Mouse (Mus musculus): Measurements from ENCODE around the gene Syt17. TPM values are rescaled to one million over a fixed set of nuclear protein-coding genes. Genes with fewer than 3 reads are reported as not detected.

Syt17 gene
- polyA plus RNA-seq, 1 experiment = 13.4 TPM

DNA sequence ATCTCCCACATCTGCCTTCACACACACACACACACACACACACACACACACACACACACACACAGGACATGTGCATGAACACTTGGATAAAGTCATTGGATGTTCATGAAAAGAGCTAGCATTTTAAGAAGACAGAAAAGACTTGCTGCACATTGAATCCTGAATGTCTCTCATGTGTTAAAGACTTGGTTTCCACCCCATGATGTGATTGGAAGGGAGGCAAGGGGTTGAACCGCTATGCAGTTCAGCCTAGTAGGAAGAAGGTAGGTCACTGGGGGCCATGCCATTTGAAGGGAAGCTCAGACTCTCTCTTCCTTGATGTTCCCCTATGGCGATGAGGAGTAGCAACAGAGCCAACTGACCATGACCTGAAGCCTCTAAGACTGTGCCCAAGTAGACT lies 34.0 kb upstream of the Syt17 start:
- TF ChIP-seq POLR2A (IDR thresholded peaks at IDR 0.05; ENCODE audit: borderline replicate concordance, extremely low read depth, insufficient read depth, insufficient read length, poor library complexity, severe bottlenecking) (no peak), CTCF (IDR thresholded peaks at IDR 0.05; ENCODE audit: borderline replicate concordance, extremely low read depth, insufficient read depth, insufficient read length) (no peak)
- no peak for DNase-seq (ENCODE audit: low read depth)

DNA sequence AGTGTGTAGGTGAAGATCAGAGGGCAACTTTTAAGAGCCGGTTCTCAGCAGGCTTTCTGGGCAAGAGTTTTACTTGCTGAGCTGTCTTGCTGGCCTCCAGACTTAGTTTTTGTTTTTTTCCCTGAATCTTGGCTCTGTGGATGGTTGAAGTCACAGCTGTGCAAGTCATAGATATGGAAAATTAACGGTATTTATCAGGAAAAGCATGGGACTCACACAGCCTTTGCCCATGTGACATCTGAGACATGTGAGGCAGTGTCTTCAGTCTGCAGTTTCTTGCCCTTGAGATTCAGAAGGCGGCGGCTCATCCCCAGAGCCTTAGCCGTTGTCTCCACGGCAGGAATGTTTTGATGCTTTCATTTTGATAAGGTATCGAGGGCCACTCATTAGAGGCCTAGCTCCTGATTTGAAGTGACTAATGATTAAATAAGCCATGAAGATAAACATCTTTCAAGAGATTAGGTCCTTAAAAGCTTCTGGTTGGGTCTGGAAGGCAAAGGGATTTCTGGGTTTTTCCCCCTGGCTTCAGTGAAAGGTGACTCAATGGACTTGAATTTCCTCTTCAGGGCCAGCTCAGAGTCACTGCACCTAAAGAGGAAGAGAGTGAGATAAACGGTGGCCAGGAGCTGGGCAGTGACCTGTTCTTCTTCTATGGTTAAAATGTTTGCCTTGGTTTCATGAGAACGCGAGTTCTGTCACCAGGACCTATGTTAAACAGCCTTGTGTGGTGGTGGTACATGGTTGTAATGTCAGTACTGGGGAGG lies 33.2 kb upstream of the Syt17 start:
- TF ChIP-seq POLR2A (IDR thresholded peaks at IDR 0.05; ENCODE audit: borderline replicate concordance, extremely low read depth, insufficient read depth, insufficient read length, poor library complexity, severe bottlenecking) (no peak), CTCF (IDR thresholded peaks at IDR 0.05; ENCODE audit: borderline replicate concordance, extremely low read depth, insufficient read depth, insufficient read length) (no peak)
- no peak for DNase-seq (ENCODE audit: low read depth)

- TF ChIP-seq CTCF (IDR thresholded peaks at IDR 0.05; ENCODE audit: borderline replicate concordance, extremely low read depth, insufficient read depth, insufficient read length) (no peak), POLR2A (IDR thresholded peaks at IDR 0.05; ENCODE audit: borderline replicate concordance, extremely low read depth, insufficient read depth, insufficient read length, poor library complexity, severe bottlenecking) (no peak)
- no peak for DNase-seq (ENCODE audit: low read depth)
Observed at GRCm38 (mm10) chr7:118480160-118480709, 32.2 kb upstream of the Syt17 start.

DNA sequence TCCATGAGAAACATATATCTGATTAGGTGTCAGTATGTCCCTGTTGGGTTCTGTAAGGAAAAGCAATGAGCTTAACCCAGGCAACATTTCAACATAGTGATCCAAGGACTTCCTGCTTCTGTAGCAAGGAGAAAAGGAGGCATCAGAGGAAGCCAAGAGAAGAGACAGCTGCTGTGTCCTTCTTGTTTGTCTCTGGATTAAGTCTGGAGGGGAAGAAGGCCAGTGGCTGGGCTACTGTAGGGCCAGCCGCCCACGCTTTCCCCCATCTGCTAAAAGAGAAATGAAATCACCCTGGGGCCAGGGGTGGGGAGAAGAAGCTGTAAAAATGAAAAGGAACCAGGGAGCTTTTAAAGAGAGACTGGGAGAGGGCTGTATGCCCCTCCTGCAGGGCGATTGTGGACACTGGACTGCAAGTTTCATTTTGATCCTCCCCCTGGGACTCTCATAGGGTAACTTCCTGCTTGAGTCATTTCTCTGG lies 30.9 kb upstream of the Syt17 start:
- TF ChIP-seq CTCF (IDR thresholded peaks at IDR 0.05; ENCODE audit: borderline replicate concordance, extremely low read depth, insufficient read depth, insufficient read length) (no peak), POLR2A (IDR thresholded peaks at IDR 0.05; ENCODE audit: borderline replicate concordance, extremely low read depth, insufficient read depth, insufficient read length, poor library complexity, severe bottlenecking) (no peak)
- DNase-seq (ENCODE audit: low read depth) = no peak

DNA sequence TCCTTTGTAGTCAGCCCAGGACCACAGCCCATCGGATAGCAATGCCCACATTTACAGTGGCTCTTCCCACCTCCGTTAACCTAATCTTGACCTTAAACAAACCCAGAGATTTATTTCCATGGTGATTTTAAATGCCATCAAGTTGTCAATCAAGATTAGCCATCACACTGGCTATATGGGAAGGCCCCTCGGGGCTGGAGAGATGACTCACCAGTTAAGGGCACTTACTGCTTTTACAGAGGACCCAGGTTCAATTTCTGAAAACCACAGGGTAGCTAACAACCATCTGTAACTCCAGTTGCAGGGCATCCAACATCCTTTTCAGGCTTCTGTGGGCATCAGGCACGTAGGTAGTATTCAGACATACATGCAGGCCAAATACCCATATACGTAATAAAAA lies 28.4 kb upstream of the Syt17 start:
- no peak for DNase-seq (ENCODE audit: low read depth)
- TF ChIP-seq CTCF (IDR thresholded peaks at IDR 0.05; ENCODE audit: borderline replicate concordance, extremely low read depth, insufficient read depth, insufficient read length) (no peak), POLR2A (IDR thresholded peaks at IDR 0.05; ENCODE audit: borderline replicate concordance, extremely low read depth, insufficient read depth, insufficient read length, poor library complexity, severe bottlenecking) (no peak)

DNA sequence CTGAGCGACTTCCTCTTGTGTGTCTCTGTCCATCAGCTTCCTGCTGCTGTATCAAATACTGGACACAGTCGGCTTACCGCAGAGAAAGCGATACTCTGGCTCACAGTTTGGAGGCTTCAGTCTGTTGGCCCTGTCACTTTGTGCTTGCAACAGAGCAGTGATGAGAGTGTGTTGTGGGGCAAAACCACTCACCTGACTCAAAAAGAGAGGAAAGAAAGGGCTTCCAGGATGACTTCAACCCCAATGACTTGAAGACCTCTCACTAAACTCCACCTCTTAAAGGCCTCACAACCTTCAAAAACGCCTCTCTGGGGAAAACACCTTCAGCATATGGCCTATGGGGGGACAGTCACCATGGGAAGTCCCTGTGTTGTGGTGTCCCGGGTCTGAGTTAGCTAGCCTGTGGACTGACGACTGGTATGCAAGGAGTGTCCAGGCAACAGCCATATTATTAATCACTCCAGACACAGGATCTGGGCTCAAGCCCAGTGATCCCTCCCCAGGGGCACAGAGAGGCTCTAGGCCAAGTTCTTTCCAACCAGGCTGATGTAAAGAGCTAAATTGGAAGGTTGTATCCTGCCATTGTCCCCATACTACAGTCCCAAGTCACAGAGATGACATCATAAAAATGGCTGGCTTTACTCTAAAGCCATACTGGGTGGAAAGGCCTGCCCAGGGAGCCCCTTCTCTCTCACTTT lies 27.1 kb upstream of the Syt17 start:
- TF ChIP-seq POLR2A (IDR thresholded peaks at IDR 0.05; ENCODE audit: borderline replicate concordance, extremely low read depth, insufficient read depth, insufficient read length, poor library complexity, severe bottlenecking) = no peak
- TF ChIP-seq CTCF (IDR thresholded peaks at IDR 0.05; ENCODE audit: borderline replicate concordance, extremely low read depth, insufficient read depth, insufficient read length) = no peak
- peak; percentile 17 for DNase-seq (ENCODE audit: low read depth)

- no peak for DNase-seq (ENCODE audit: low read depth)
- TF ChIP-seq CTCF (IDR thresholded peaks at IDR 0.05; ENCODE audit: borderline replicate concordance, extremely low read depth, insufficient read depth, insufficient read length) = no peak
- no peak for TF ChIP-seq POLR2A (IDR thresholded peaks at IDR 0.05; ENCODE audit: borderline replicate concordance, extremely low read depth, insufficient read depth, insufficient read length, poor library complexity, severe bottlenecking)
Observed at GRCm38 (mm10) chr7:118472886-118473285, 24.9 kb upstream of the Syt17 start.

DNA sequence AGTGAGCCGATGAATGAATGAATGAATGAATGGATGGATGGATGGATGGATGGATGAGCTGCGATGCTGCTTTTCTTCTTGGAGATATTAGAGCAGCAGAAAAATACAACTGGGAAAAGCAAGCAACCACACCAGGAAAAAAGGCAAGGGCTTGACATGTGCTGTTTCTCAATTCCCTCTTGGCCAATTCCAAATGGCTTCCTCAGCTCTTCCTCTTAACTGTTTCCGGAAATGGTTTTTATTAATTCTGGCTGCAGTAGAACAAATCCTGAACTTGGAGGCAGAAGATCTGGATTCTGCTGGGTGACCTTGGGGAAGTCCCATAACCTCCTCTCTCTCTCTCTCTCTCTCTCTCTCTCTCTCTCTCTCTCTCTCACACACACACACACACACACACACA lies 20.0 kb upstream of the Syt17 start:
- no peak for DNase-seq (ENCODE audit: low read depth)
- TF ChIP-seq POLR2A (IDR thresholded peaks at IDR 0.05; ENCODE audit: borderline replicate concordance, extremely low read depth, insufficient read depth, insufficient read length, poor library complexity, severe bottlenecking) (no peak), CTCF (IDR thresholded peaks at IDR 0.05; ENCODE audit: borderline replicate concordance, extremely low read depth, insufficient read depth, insufficient read length) (no peak)

DNA sequence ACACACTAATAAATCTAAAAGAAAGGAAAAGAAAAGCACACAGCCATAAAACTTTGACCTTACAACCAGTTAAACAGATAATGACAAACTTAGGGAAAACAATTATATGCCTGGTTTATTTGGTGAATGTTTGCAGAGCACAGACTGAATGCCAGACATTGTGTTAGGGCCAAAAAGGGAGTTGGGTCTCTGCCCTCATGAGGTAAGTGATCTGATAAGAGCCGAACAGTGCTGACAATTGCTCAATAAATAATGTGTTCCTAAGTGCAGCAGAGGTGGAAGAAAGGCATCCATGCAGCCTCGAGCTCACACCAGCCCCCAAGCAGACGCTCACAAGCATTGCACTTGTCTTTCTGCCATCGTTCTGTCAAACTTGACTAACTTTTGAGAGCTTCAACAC lies 16.4 kb upstream of the Syt17 start:
- TF ChIP-seq POLR2A (IDR thresholded peaks at IDR 0.05; ENCODE audit: borderline replicate concordance, extremely low read depth, insufficient read depth, insufficient read length, poor library complexity, severe bottlenecking) (no peak), CTCF (IDR thresholded peaks at IDR 0.05; ENCODE audit: borderline replicate concordance, extremely low read depth, insufficient read depth, insufficient read length) (no peak)
- DNase-seq (ENCODE audit: low read depth) = no peak

DNA sequence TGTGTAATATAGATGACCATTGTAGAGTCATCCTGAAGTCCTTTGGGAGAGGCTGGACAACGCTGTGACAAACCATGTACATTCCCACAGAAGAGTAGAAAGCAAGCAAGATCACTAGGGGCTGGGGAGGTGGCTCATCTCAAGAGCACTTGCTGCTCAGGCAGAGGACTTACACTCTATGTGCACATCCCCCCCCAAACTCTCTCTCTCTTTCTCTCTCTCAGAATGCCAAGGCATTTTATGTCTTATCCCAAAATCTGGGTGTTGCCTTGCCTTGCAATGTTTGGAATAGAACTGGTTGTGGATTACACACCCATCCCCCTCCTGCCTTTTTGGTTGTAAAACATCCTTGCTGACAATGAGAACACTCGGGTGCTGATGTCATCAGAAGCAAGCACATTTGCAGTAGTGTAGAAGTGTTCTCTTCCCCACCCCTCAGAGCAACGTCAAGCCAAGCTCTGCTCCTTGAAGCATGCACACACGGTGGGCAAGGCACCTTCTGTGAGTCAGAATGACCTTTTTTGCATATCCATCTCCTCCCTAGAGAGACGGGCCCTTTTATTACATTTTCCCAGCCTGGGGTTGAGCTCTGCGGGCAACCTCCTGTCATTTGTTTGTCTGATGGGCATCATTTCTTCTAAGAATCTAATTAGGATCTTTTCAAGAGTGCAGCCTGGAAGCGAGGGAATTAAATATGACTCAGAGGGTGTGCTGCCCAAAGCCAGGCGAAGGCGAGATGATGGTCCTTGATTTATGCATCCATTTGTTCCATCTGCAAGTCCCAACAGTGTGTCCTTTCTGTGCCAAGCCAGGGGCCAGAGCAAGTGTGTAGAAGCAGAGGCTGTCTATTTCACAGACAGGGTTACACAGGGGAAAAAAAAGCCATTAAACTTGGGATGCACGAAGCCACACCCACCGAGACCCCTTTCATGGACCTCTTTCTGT lies 15.1 kb upstream of the Syt17 start:
- DNase-seq (ENCODE audit: low read depth) = peak; percentile 50

More for the DNA sequence above, 15.1 kb upstream of the Syt17 start:
- TF ChIP-seq CTCF (IDR thresholded peaks at IDR 0.05; ENCODE audit: borderline replicate concordance, extremely low read depth, insufficient read depth, insufficient read length) (no peak), POLR2A (IDR thresholded peaks at IDR 0.05; ENCODE audit: borderline replicate concordance, extremely low read depth, insufficient read depth, insufficient read length, poor library complexity, severe bottlenecking) (no peak)

Measured in brain, embryonic 14.5 days (tissue).